Mouse (Mus musculus) WW6 (cell line): ENCODE measurements around the gene Cdc20b.
"Not testable (repeated sequence)": the region's sequence is repeated elsewhere in the genome, so short reads cannot be mapped to it uniquely, and the experiment has no call there.

Source experiments
- DNase-seq: peaks from one replicate; pipeline ENCODE4 v3.0.0-alpha.2; 2013; ENCODE audit warnings: low read depth, low spot score

The Cdc20b gene

GRCm38 (mm10) chr13:113034950-113035421 lies at the start of gene Cdc20b:
TSS of gene Cdc20b (plus strand) at chr13:113035111.
- no peak for DNase-seq

- no peak for DNase-seq
These were observed 49.1 kb upstream of the Cdc20b start for GRCm38 (mm10) chr13:112985605-112986450.

- DNase-seq = no peak
These were observed 48.4 kb upstream of the Cdc20b start for GRCm38 (mm10) chr13:112986451-112986950.

- peak; percentile 87 for DNase-seq
These were observed 47.4 kb upstream of the Cdc20b start, which contains the start of gene Ccno for GRCm38 (mm10) chr13:112987532-112987943. TSS of gene Ccno (plus strand) at chr13:112987802.

- DNase-seq = no peak
These were observed 46.9 kb upstream of the Cdc20b start for GRCm38 (mm10) chr13:112987991-112988390.

- DNase-seq = no peak
These were observed 46.0 kb upstream of the Cdc20b start for GRCm38 (mm10) chr13:112988866-112989265.

GRCm38 (mm10) chr13:112989541-112989940 lies 45.4 kb upstream of the Cdc20b start:
- DNase-seq = no peak

- DNase-seq = no peak
These were observed 44.6 kb upstream of the Cdc20b start for GRCm38 (mm10) chr13:112990346-112990745.

GRCm38 (mm10) chr13:112993531-112994152 lies 41.3 kb upstream of the Cdc20b start, which contains the start of gene Mcidas:
TSS of gene Mcidas (plus strand) at chr13:112993845.
- no peak for DNase-seq

GRCm38 (mm10) chr13:112994191-112994590 lies 40.7 kb upstream of the Cdc20b start:
- no peak for DNase-seq

GRCm38 (mm10) chr13:112996407-112996806 lies 38.5 kb upstream of the Cdc20b start:
- no peak for DNase-seq

- no peak for DNase-seq
These were observed 37.5 kb upstream of the Cdc20b start for GRCm38 (mm10) chr13:112997369-112997768.

GRCm38 (mm10) chr13:112998427-112999201 lies 36.3 kb upstream of the Cdc20b start:
- no peak for DNase-seq

GRCm38 (mm10) chr13:113000090-113000489 lies 34.8 kb upstream of the Cdc20b start:
- DNase-seq = no peak

- DNase-seq = no peak
These were observed 34.2 kb upstream of the Cdc20b start for GRCm38 (mm10) chr13:113000576-113001318.

GRCm38 (mm10) chr13:113012683-113013082 lies 22.2 kb upstream of the Cdc20b start:
- DNase-seq = no peak

GRCm38 (mm10) chr13:113013174-113013953 lies 21.5 kb upstream of the Cdc20b start:
- not testable (repeated sequence) for DNase-seq

GRCm38 (mm10) chr13:113021521-113021920 lies 13.4 kb upstream of the Cdc20b start:
- no peak for DNase-seq

- DNase-seq = no peak
These were observed 12.4 kb upstream of the Cdc20b start for GRCm38 (mm10) chr13:113022467-113022866.
